Mouse (Mus musculus) forebrain, embryonic 15.5 days (tissue): ENCODE measurements at regions not wholly inside any gene's neighbourhood (a gene's known extent, or its start where the extent isn't known, plus 50 kb on each side); places are given as distances from the start of the nearest gene placed in this dataset.

ENCODE experiments used
- ATAC-seq: fragments of 200-750 bp; cut with Nextera tagmentation; replicated peaks from 2 replicates; pipeline ENCODE4 v1.8.0; 2017; ENCODE audit warnings: mild to moderate bottlenecking, moderate TSS enrichment, moderate library complexity
- H3K27ac ChIP-seq: fragments of 300-500 bp; sonication (generic); replicated peaks from 2 replicates; pipeline ENCODE4 v1.5.1; 2015; ENCODE audit warnings: mild to moderate bottlenecking, inconsistent platforms
- H3K27me3 ChIP-seq: fragments of 300-500 bp; sonication (generic); 2 replicates; pipeline ENCODE4 v1.6.1; 2015; ENCODE audit warnings: inconsistent platforms
- H3K36me3 ChIP-seq: fragments of 300-500 bp; sonication (generic); 2 replicates; pipeline ENCODE4 v1.6.1; 2015; ENCODE audit warnings: mild to moderate bottlenecking, inconsistent platforms
- H3K4me1 ChIP-seq: fragments of 300-500 bp; sonication (generic); 2 replicates; pipeline ENCODE4 v1.6.1; 2015; ENCODE audit warnings: inconsistent platforms
- H3K4me2 ChIP-seq: fragments of 300-500 bp; sonication (generic); replicated peaks from 2 replicates; pipeline ENCODE4 v1.6.1; 2015; ENCODE audit warnings: mild to moderate bottlenecking, inconsistent platforms
- H3K4me3 ChIP-seq: fragments of 300-500 bp; sonication (generic); 2 replicates; pipeline ENCODE4 v1.5.1; 2015; ENCODE audit warnings: mild to moderate bottlenecking, inconsistent platforms
- H3K9ac ChIP-seq: fragments of 300-500 bp; sonication (generic); replicated peaks from 2 replicates; pipeline ENCODE4 v1.6.1; 2015; ENCODE audit warnings: mild to moderate bottlenecking, inconsistent platforms
- H3K9me3 ChIP-seq: fragments of 300-500 bp; sonication (generic); 2 replicates; pipeline ENCODE4 v1.6.1; 2016; ENCODE audit warnings: inconsistent platforms
- WGBS: fragments of 180-500 bp; shearing (Covaris S2); methylation state at CpG from one replicate; pipeline ENCODE4 v1.1.7; 2015; ENCODE audit warnings: mixed read lengths; 5-methylcytosine and 5-hydroxymethylcytosine counted together

- 87% methylated on average over 5 of the region's 5 CpGs for WGBS
- Histone ChIP-seq H3K27me3 (no peaks in the 10 kb centered on the region), H3K4me1 (no peaks in the 10 kb centered on the region), H3K9me3 (no peaks in the 10 kb centered on the region), H3K27ac (no peak overlapping the region), H3K36me3 (no peaks in the 10 kb centered on the region), H3K4me3 (no peak overlapping the region), H3K4me2 (no peak overlapping the region), H3K9ac (no peak overlapping the region)
- no peak for ATAC-seq
Measured at GRCm38 (mm10) chr12:35770387-35771024, 154.9 kb upstream of the Agr3 start.

GRCm38 (mm10) chr12:35758916-35759315 is 166.5 kb upstream of the Agr3 start:
- no peak overlapping the region for H3K27ac ChIP-seq

GRCm38 (mm10) chr12:35755159-35755558 is 170.3 kb upstream of the Agr3 start:
- ATAC-seq, result no peak
- Histone ChIP-seq H3K9ac (no peak overlapping the region), H3K27ac (no peak overlapping the region), H3K9me3 (no peaks in the 10 kb centered on the region), H3K4me2 (no peak overlapping the region), H3K4me1 (no peaks in the 10 kb centered on the region), H3K27me3 (no peaks in the 10 kb centered on the region), H3K36me3 (no peaks in the 10 kb centered on the region), H3K4me3 (no peak overlapping the region)
- 86% methylated on average over 4 of the region's 4 CpGs for WGBS

More at GRCm38 (mm10) chr12:35758916-35759315, 166.5 kb upstream of the Agr3 start:
- Histone ChIP-seq H3K4me1 (no peaks in the 10 kb centered on the region), H3K9ac (no peak overlapping the region), H3K4me3 (no peak overlapping the region), H3K4me2 (no peak overlapping the region), H3K36me3 (no peaks in the 10 kb centered on the region), H3K9me3 (no peaks in the 10 kb centered on the region), H3K27me3 (no peaks in the 10 kb centered on the region)
- no peak for ATAC-seq
- WGBS, result 85% methylated on average over 1 of the region's 1 CpGs

- ATAC-seq, result no peak
- Histone ChIP-seq H3K27ac (no peak overlapping the region), H3K4me3 (no peak overlapping the region), H3K9ac (no peak overlapping the region), H3K27me3 (no peaks in the 10 kb centered on the region), H3K4me2 (no peak overlapping the region), H3K4me1 (no peaks in the 10 kb centered on the region), H3K36me3 (no peaks in the 10 kb centered on the region), H3K9me3 (no peaks in the 10 kb centered on the region)
- WGBS, result 87% methylated on average over 3 of the region's 3 CpGs
Measured at GRCm38 (mm10) chr12:35747997-35748396, 177.4 kb upstream of the Agr3 start.

GRCm38 (mm10) chr12:35746691-35747299 is 178.6 kb upstream of the Agr3 start:
- H3K4me3 ChIP-seq, result no peak overlapping the region
- no peak overlapping the region for H3K27ac ChIP-seq
- no peaks in the 10 kb centered on the region for H3K27me3 ChIP-seq
- 45% methylated on average over 3 of the region's 3 CpGs for WGBS
- no peaks in the 10 kb centered on the region for H3K9me3 ChIP-seq
- no peak overlapping the region for H3K9ac ChIP-seq
- H3K4me2 ChIP-seq, result no peak overlapping the region
- H3K36me3 ChIP-seq, result no peaks in the 10 kb centered on the region
- H3K4me1 ChIP-seq, result no peaks in the 10 kb centered on the region
- no peak for ATAC-seq

GRCm38 (mm10) chr12:35742729-35743128 is 182.7 kb upstream of the Agr3 start:
- no peak for ATAC-seq

GRCm38 (mm10) chr12:35736427-35736826 is 189.0 kb upstream of the Agr3 start:
- Histone ChIP-seq H3K4me1 (no peaks in the 10 kb centered on the region), H3K36me3 (no peaks in the 10 kb centered on the region), H3K27me3 (no peaks in the 10 kb centered on the region), H3K9ac (no peak overlapping the region), H3K4me3 (no peak overlapping the region), H3K27ac (no peak overlapping the region), H3K9me3 (no peaks in the 10 kb centered on the region), H3K4me2 (no peak overlapping the region)
- ATAC-seq, result no peak
- WGBS, result 55% methylated on average over 2 of the region's 2 CpGs

More at GRCm38 (mm10) chr12:35742729-35743128, 182.7 kb upstream of the Agr3 start:
- Histone ChIP-seq H3K27me3 (no peaks in the 10 kb centered on the region), H3K9ac (no peak overlapping the region), H3K4me3 (no peak overlapping the region), H3K9me3 (no peaks in the 10 kb centered on the region), H3K36me3 (no peaks in the 10 kb centered on the region), H3K27ac (no peak overlapping the region), H3K4me2 (no peak overlapping the region), H3K4me1 (no peaks in the 10 kb centered on the region)
- 63% methylated on average over 1 of the region's 1 CpGs for WGBS

GRCm38 (mm10) chr12:35735002-35735401 is 190.4 kb upstream of the Agr3 start:
- no peaks in the 10 kb centered on the region for H3K27me3 ChIP-seq
- H3K36me3 ChIP-seq, result no peaks in the 10 kb centered on the region
- WGBS, result 75% methylated on average over 2 of the region's 2 CpGs
- no peaks in the 10 kb centered on the region for H3K4me1 ChIP-seq
- no peak overlapping the region for H3K4me2 ChIP-seq
- H3K9ac ChIP-seq, result no peak overlapping the region
- H3K9me3 ChIP-seq, result no peaks in the 10 kb centered on the region
- no peak for ATAC-seq
- H3K27ac ChIP-seq, result no peak overlapping the region
- no peak overlapping the region for H3K4me3 ChIP-seq

GRCm38 (mm10) chr12:35734371-35734770 is 191.0 kb upstream of the Agr3 start:
- H3K36me3 ChIP-seq, result no peaks in the 10 kb centered on the region
- H3K9ac ChIP-seq, result no peak overlapping the region
- no peak overlapping the region for H3K27ac ChIP-seq
- H3K4me2 ChIP-seq, result no peak overlapping the region
- no peak overlapping the region for H3K4me3 ChIP-seq
- H3K27me3 ChIP-seq, result no peaks in the 10 kb centered on the region
- WGBS, result 96% methylated on average over 1 of the region's 1 CpGs
- H3K9me3 ChIP-seq, result no peaks in the 10 kb centered on the region
- ATAC-seq, result no peak
- no peaks in the 10 kb centered on the region for H3K4me1 ChIP-seq

- H3K36me3 ChIP-seq, result no peaks in the 10 kb centered on the region
- WGBS, result 82% methylated on average over 2 of the region's 2 CpGs
- no peak for ATAC-seq
- no peaks in the 10 kb centered on the region for H3K9me3 ChIP-seq
- H3K9ac ChIP-seq, result no peak overlapping the region
- H3K4me3 ChIP-seq, result no peak overlapping the region
- H3K27me3 ChIP-seq, result no peaks in the 10 kb centered on the region
- no peaks in the 10 kb centered on the region for H3K4me1 ChIP-seq
- H3K4me2 ChIP-seq, result no peak overlapping the region
- H3K27ac ChIP-seq, result no peak overlapping the region
Measured at GRCm38 (mm10) chr12:35733580-35733979, 191.8 kb upstream of the Agr3 start.

- H3K27me3 ChIP-seq, result no peaks in the 10 kb centered on the region
- no peaks in the 10 kb centered on the region for H3K36me3 ChIP-seq
- no peak overlapping the region for H3K4me2 ChIP-seq
- no peak for ATAC-seq
- H3K4me3 ChIP-seq, result no peak overlapping the region
- no peaks in the 10 kb centered on the region for H3K4me1 ChIP-seq
- H3K9ac ChIP-seq, result no peak overlapping the region
- H3K27ac ChIP-seq, result no peak overlapping the region
- no peaks in the 10 kb centered on the region for H3K9me3 ChIP-seq
- WGBS, result 94% methylated on average over 1 of the region's 1 CpGs
Measured at GRCm38 (mm10) chr12:35725910-35726309, 191.1 kb upstream of the Ahr start.

- H3K9ac ChIP-seq, result no peak overlapping the region
- no peak overlapping the region for H3K4me3 ChIP-seq
- no peak overlapping the region for H3K27ac ChIP-seq
- WGBS, result 94% methylated on average over 4 of the region's 4 CpGs
- no peak overlapping the region for H3K4me2 ChIP-seq
- H3K27me3 ChIP-seq, result no peaks in the 10 kb centered on the region
- no peaks in the 10 kb centered on the region for H3K4me1 ChIP-seq
- no peaks in the 10 kb centered on the region for H3K9me3 ChIP-seq
- ATAC-seq, result no peak
- H3K36me3 ChIP-seq, result no peaks in the 10 kb centered on the region
Measured at GRCm38 (mm10) chr12:35724132-35724531, 189.3 kb upstream of the Ahr start.

GRCm38 (mm10) chr12:35712671-35713070 is 177.8 kb upstream of the Ahr start:
- Histone ChIP-seq H3K36me3 (no peaks in the 10 kb centered on the region), H3K27me3 (no peaks in the 10 kb centered on the region), H3K9ac (no peak overlapping the region), H3K4me2 (no peak overlapping the region), H3K27ac (no peak overlapping the region), H3K4me3 (no peak overlapping the region), H3K9me3 (no peaks in the 10 kb centered on the region), H3K4me1 (no peaks in the 10 kb centered on the region)
- 92% methylated on average over 4 of the region's 4 CpGs for WGBS
- ATAC-seq, result no peak
